Mouse (Mus musculus): ENCODE results near the gene Snrpa. TPM values are rescaled to one million over a fixed set of nuclear protein-coding genes. Genes with fewer than 3 reads are reported as not detected.

Gene Snrpa
- polyA plus RNA-seq, 1 experiment from 2014 or later: 251 TPM

DNA sequence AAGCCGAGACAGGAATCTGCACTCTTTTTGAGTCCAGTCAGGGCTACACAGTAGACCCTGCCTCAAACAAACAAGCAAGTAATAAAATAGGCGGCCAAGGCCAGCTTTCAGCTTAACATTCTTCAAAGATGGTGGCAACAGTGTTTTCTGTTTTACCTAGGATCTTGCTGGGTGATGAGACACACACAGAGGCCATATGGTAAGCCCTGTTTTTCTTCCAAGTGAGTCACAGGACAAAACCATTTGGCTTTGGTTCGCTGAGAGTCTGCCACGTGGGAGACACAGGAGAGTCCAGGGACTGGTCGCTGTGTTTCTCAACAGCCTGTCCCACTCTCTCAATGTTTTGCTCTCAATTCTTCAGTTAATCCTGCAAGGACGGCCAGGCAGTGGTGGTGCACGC, 22.5 kb upstream of the Snrpa start:
- H3K4me1 ChIP-seq (ENCODE audit: control insufficient read depth, insufficient read depth, low read length): peaks cover 13% of the 10 kb centered on the region
- H3K27me3 ChIP-seq (replicated peaks; ENCODE audit: control insufficient read depth, insufficient read depth, low read length): no peaks in the 10 kb centered on the region
- no peak overlapping the region for H3K4me2 ChIP-seq (ENCODE audit: low read depth, low read length)
- no peak overlapping the region for H3K27ac ChIP-seq (ENCODE audit: low read length)
- peaks cover 8% of the 10 kb centered on the region for H3K36me3 ChIP-seq (ENCODE audit: control insufficient read depth, insufficient read depth, low read length)
- WGBS: 83% methylated on average over 7 of the region's 7 CpGs
- no peak overlapping the region for H3K4me3 ChIP-seq (ENCODE audit: low read length)
- no peak for ATAC-seq
- H3K9me3 ChIP-seq (ENCODE audit: control insufficient read depth, low read length): no peaks in the 10 kb centered on the region
- no peak overlapping the region for H3K9ac ChIP-seq (ENCODE audit: low read depth, low read length)

DNA sequence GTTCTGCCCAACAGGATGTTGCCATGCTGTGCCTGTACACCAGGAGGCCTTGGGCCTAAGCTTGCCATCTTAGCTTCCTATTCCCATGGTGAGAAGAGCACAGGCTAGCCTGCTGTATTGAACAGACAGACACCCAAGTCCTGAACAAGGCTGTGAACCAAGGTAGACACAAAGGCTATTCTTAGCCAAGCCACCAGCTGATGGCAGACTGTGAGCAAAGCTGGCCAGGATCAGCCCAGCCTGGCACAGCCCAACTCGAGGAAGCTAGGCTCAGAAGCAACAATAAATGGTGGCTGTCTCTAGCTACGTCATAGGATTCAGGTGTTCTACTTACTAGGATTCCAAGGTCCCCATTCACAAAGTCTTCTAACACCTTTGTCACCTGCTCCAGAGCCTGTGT, 16.6 kb upstream of the Snrpa start:
- Histone ChIP-seq H3K9me3 (ENCODE audit: control insufficient read depth, low read length) (no peaks in the 10 kb centered on the region), H3K4me1 (ENCODE audit: control insufficient read depth, insufficient read depth, low read length) (no peaks in the 10 kb centered on the region), H3K9ac (ENCODE audit: low read depth, low read length) (no peak overlapping the region), H3K27ac (ENCODE audit: low read length) (no peak overlapping the region), H3K36me3 (ENCODE audit: control insufficient read depth, insufficient read depth, low read length) (peaks cover 17% of the 10 kb centered on the region), H3K4me3 (ENCODE audit: low read length) (no peak overlapping the region), H3K4me2 (ENCODE audit: low read depth, low read length) (no peak overlapping the region), H3K27me3 (replicated peaks; ENCODE audit: control insufficient read depth, insufficient read depth, low read length) (no peaks in the 10 kb centered on the region)
- WGBS: 93% methylated on average over 2 of the region's 2 CpGs
- no peak for ATAC-seq

DNA sequence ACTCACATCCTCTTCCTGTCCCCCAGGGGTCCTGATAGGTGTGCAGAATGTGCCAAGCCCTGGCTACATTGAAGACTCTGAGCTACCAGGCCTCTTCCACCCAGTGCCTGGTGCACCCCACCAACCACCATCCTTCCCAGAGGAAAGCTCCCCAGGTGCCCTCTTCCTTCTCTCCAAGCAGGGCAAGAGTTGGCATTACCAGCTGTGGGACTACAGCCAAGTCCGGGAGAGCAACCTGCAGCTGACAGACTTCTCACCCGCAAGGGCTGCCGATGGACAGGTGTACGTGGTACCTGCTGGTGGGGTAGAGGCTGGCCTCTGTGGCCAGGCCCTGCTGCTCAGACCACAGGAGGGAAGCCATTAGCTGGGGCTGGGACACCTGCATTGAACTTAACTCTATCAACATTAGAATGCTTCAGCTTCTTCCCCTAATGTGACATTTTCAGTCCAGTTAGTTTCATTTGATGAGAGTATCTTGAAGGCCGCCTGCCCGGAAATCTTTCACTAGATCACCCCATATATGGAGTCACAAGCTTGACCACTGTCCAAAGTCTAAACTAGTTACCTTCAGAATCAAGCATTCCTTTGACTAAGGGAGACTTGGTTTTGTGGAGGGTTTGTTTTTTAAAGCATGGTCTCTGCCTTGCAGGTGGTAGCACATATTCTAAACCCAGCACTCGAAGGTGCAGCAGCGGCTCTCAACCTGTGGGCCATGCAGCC, 7.8 kb upstream of the Snrpa start:
- no peaks in the 10 kb centered on the region for H3K27me3 ChIP-seq (replicated peaks; ENCODE audit: control insufficient read depth, insufficient read depth, low read length)
- no peak overlapping the region for H3K27ac ChIP-seq (ENCODE audit: low read length)
- WGBS: 90% methylated on average over 8 of the region's 8 CpGs
- H3K9me3 ChIP-seq (ENCODE audit: control insufficient read depth, low read length): no peaks in the 10 kb centered on the region
- no peak overlapping the region for H3K4me3 ChIP-seq (ENCODE audit: low read length)
- ATAC-seq: 0 out of 2 replicates have a peak, but pooled peaks have one; percentile 21
- H3K36me3 ChIP-seq (ENCODE audit: control insufficient read depth, insufficient read depth, low read length): peaks cover 12% of the 10 kb centered on the region; the same call in 1 of the 2 replicates
- H3K4me2 ChIP-seq (ENCODE audit: low read depth, low read length): no peak overlapping the region
- H3K4me1 ChIP-seq (ENCODE audit: control insufficient read depth, insufficient read depth, low read length): no peaks in the 10 kb centered on the region
- no peak overlapping the region for H3K9ac ChIP-seq (ENCODE audit: low read depth, low read length)

GRCm38 (mm10) chr7:27198779-27199178, 2.7 kb upstream of the Snrpa start:
- Histone ChIP-seq H3K4me1 (ENCODE audit: control insufficient read depth, insufficient read depth, low read length) (peaks cover 10% of the 10 kb centered on the region), H3K9ac (ENCODE audit: low read depth, low read length) (no peak overlapping the region), H3K9me3 (ENCODE audit: control insufficient read depth, low read length) (no peaks in the 10 kb centered on the region), H3K27ac (ENCODE audit: low read length) (no peak overlapping the region), H3K36me3 (ENCODE audit: control insufficient read depth, insufficient read depth, low read length) (peaks cover 1% of the 10 kb centered on the region; the same call in 1 of the 2 replicates), H3K27me3 (replicated peaks; ENCODE audit: control insufficient read depth, insufficient read depth, low read length) (no peaks in the 10 kb centered on the region), H3K4me2 (ENCODE audit: low read depth, low read length) (no peak overlapping the region), H3K4me3 (ENCODE audit: low read length) (no peak overlapping the region)
- WGBS: 90% methylated on average over 8 of the region's 8 CpGs
- ATAC-seq: no peak

- H3K9ac ChIP-seq (ENCODE audit: low read depth, low read length): no peak overlapping the region
- peaks cover 14% of the 10 kb centered on the region for H3K4me1 ChIP-seq (ENCODE audit: control insufficient read depth, insufficient read depth, low read length)
- no peak for ATAC-seq
- H3K9me3 ChIP-seq (ENCODE audit: control insufficient read depth, low read length): no peaks in the 10 kb centered on the region
- no peak overlapping the region for H3K4me3 ChIP-seq (ENCODE audit: low read length)
- H3K27ac ChIP-seq (ENCODE audit: low read length): no peak overlapping the region
- no peak overlapping the region for H3K4me2 ChIP-seq (ENCODE audit: low read depth, low read length)
- H3K27me3 ChIP-seq (replicated peaks; ENCODE audit: control insufficient read depth, insufficient read depth, low read length): no peaks in the 10 kb centered on the region
- H3K36me3 ChIP-seq (ENCODE audit: control insufficient read depth, insufficient read depth, low read length): 0 out of 2 replicates have a peak, but pooled peaks cover 4% of the 10 kb centered on the region
Measured at GRCm38 (mm10) chr7:27198355-27198754, 2.3 kb upstream of the Snrpa start.

DNA sequence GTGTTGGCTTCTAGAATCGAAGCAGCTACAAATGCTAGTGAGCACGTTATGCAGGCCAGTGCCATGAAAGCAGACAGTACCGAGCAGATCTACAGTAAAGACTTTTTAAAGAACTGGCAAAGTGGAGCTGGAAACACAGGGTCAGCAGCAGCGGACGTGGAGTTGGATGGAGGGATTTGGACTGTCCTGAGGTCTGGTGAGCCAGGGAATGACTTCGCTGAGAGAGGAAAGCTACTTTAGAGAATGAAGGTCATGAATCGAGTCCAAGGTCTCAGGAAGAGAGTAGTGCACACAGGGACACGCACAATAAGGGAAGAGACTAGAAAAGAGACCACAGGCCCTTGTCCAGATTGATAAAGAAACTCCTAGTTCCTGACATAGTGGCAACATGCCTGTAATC, 1.6 kb upstream of the Snrpa start:
- H3K27me3 ChIP-seq (replicated peaks; ENCODE audit: control insufficient read depth, insufficient read depth, low read length): no peaks in the 10 kb centered on the region
- 91% methylated on average over 8 of the region's 8 CpGs for WGBS
- peaks cover 7% of the 10 kb centered on the region; the same call in 1 of the 2 replicates for H3K36me3 ChIP-seq (ENCODE audit: control insufficient read depth, insufficient read depth, low read length)
- H3K27ac ChIP-seq (ENCODE audit: low read length): peak overlapping the region; percentile 19; the same call in 1 of the 2 replicates
- H3K9me3 ChIP-seq (ENCODE audit: control insufficient read depth, low read length): no peaks in the 10 kb centered on the region
- 0 out of 2 replicates have a peak overlapping the region, but pooled peaks have one; percentile 16 for H3K9ac ChIP-seq (ENCODE audit: low read depth, low read length)
- no peak overlapping the region for H3K4me2 ChIP-seq (ENCODE audit: low read depth, low read length)
- H3K4me1 ChIP-seq (ENCODE audit: control insufficient read depth, insufficient read depth, low read length): peaks cover 16% of the 10 kb centered on the region
- H3K4me3 ChIP-seq (ENCODE audit: low read length): no peak overlapping the region
- no peak for ATAC-seq

DNA sequence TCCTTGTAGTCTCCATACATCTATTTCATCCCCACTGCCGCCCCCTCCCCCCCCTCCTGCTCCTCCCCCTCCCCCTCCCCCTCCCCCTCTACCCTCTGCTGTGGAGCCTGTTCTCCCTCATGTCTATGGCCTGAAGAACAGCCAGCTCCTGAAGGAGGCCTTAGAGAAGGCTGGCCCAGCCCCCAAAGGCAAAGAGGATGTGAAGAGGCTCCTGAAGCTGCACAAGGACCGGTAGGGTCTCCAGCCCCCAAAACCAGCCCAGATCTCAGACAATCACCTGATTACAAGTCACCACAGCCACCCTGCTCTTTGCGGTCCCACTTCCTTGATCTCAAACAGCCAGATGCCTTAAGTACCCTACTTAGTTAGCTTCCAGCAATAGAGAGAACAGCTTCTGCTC, 1.1 kb upstream of the Snrpa start:
- no peak overlapping the region for H3K4me2 ChIP-seq (ENCODE audit: low read depth, low read length)
- H3K27ac ChIP-seq (ENCODE audit: low read length): peak overlapping the region; percentile 19; the same call in 1 of the 2 replicates
- peaks cover 12% of the 10 kb centered on the region for H3K36me3 ChIP-seq (ENCODE audit: control insufficient read depth, insufficient read depth, low read length)
- peaks cover 16% of the 10 kb centered on the region for H3K4me1 ChIP-seq (ENCODE audit: control insufficient read depth, insufficient read depth, low read length)
- WGBS: 81% methylated on average over 3 of the region's 3 CpGs
- 0 out of 2 replicates have a peak overlapping the region, but pooled peaks have one; percentile 16 for H3K9ac ChIP-seq (ENCODE audit: low read depth, low read length)
- no peaks in the 10 kb centered on the region for H3K27me3 ChIP-seq (replicated peaks; ENCODE audit: control insufficient read depth, insufficient read depth, low read length)
- H3K9me3 ChIP-seq (ENCODE audit: control insufficient read depth, low read length): no peaks in the 10 kb centered on the region
- ATAC-seq: no peak
- H3K4me3 ChIP-seq (ENCODE audit: low read length): no peak overlapping the region

DNA sequence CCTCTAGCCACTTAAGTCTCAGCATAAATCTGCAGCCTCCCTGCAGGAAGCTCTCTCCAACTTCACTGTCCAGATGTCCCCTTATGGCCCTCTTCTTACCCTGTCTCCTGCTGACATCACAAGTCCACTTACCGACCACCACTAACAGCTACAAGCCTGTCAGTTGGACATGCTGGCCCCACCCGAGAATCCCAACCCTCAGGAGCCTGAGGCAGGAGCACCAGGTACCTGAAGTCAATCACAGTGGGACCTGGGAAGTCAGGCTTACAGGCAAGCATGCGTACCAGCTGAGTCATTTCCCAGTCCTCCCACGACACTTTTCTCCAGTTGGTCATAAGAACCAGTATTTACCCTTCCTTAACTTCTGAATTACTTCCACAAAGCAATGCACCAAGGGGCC, 2.3 kb downstream of the Snrpa start:
- Histone ChIP-seq H3K4me3 (ENCODE audit: low read length) (no peak overlapping the region), H3K4me1 (ENCODE audit: control insufficient read depth, insufficient read depth, low read length) (peaks cover 16% of the 10 kb centered on the region), H3K36me3 (ENCODE audit: control insufficient read depth, insufficient read depth, low read length) (peaks cover 41% of the 10 kb centered on the region), H3K27ac (ENCODE audit: low read length) (no peak overlapping the region), H3K27me3 (replicated peaks; ENCODE audit: control insufficient read depth, insufficient read depth, low read length) (no peaks in the 10 kb centered on the region), H3K9ac (ENCODE audit: low read depth, low read length) (no peak overlapping the region), H3K9me3 (ENCODE audit: control insufficient read depth, low read length) (no peaks in the 10 kb centered on the region), H3K4me2 (ENCODE audit: low read depth, low read length) (peak overlapping the region; percentile 19; the same call in 1 of the 2 replicates)
- WGBS: 77% methylated on average over 4 of the region's 4 CpGs
- no peak for ATAC-seq

DNA sequence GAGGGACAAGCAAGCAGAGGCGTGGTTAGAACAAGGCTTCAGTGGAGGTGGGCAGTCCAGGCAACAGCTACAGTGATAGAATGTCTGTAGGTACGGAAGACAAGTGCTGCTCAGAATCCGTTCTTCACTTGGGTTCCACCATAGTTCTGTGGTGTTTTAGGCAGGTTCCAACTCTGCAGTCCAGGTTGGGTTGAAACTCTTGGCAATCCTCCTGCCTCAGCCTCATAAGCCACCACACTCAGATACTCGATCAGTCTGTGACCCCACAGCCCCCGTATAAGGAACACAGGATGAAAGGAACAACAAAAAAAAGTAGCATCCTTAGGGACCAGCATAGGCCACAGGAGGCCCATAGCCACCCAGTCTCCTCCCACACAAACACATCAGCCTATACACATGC, 3.6 kb downstream of the Snrpa start:
- Histone ChIP-seq H3K36me3 (ENCODE audit: control insufficient read depth, insufficient read depth, low read length) (peaks cover 53% of the 10 kb centered on the region), H3K4me3 (ENCODE audit: low read length) (no peak overlapping the region), H3K4me2 (ENCODE audit: low read depth, low read length) (no peak overlapping the region), H3K27me3 (replicated peaks; ENCODE audit: control insufficient read depth, insufficient read depth, low read length) (no peaks in the 10 kb centered on the region), H3K4me1 (ENCODE audit: control insufficient read depth, insufficient read depth, low read length) (peaks cover 15% of the 10 kb centered on the region), H3K9ac (ENCODE audit: low read depth, low read length) (no peak overlapping the region), H3K27ac (ENCODE audit: low read length) (no peak overlapping the region), H3K9me3 (ENCODE audit: control insufficient read depth, low read length) (no peaks in the 10 kb centered on the region)
- 91% methylated on average over 5 of the region's 5 CpGs for WGBS
- ATAC-seq: no peak
